Mouse (Mus musculus) hindbrain, embryonic 11.5 days (tissue): ENCODE data around the gene Stx16. TPM values are rescaled to one million over a fixed set of nuclear protein-coding genes. Genes with fewer than 3 reads are reported as not detected.

Experiments used
- ATAC-seq: fragments of 200-750 bp; cut with Nextera tagmentation; 2 replicates; pipeline ENCODE4 v1.8.0; 2017; ENCODE audit warnings: mild to moderate bottlenecking, moderate TSS enrichment, moderate library complexity; ENCODE audit not compliant: low FRiP score
- DNase-seq: peaks from one replicate; pipeline ENCODE4 v3.0.0-alpha.2; 2015; ENCODE audit warnings: low spot score
- H3K27ac ChIP-seq: fragments of 300-500 bp; sonication (generic); 2 replicates; pipeline ENCODE4 v1.5.1; 2014; ENCODE audit warnings: mild to moderate bottlenecking, low read depth, low read length
- H3K27me3 ChIP-seq: fragments of 300-500 bp; sonication (generic); 2 replicates; pipeline ENCODE4 v1.6.1; 2014; ENCODE audit warnings: mild to moderate bottlenecking, low read length, moderate library complexity, mixed read lengths; ENCODE audit not compliant: control insufficient read depth, insufficient read depth
- H3K36me3 ChIP-seq: fragments of 300-500 bp; sonication (generic); 2 replicates; pipeline ENCODE4 v1.6.1; 2014; ENCODE audit warnings: mild to moderate bottlenecking, low read length, moderate library complexity, mixed read lengths; ENCODE audit not compliant: control insufficient read depth, insufficient read depth
- H3K4me1 ChIP-seq: fragments of 300-500 bp; sonication (generic); replicated peaks from 2 replicates; pipeline ENCODE4 v1.6.1; 2014; ENCODE audit warnings: low read length, mixed read lengths; ENCODE audit not compliant: control insufficient read depth, insufficient read depth
- H3K4me2 ChIP-seq: fragments of 300-500 bp; sonication (generic); replicated peaks from 2 replicates; pipeline ENCODE4 v1.6.1; 2014; ENCODE audit warnings: mild to moderate bottlenecking, low read depth, low read length
- H3K4me3 ChIP-seq: fragments of 300-500 bp; sonication (generic); 2 replicates; pipeline ENCODE4 v1.5.1; 2014; ENCODE audit warnings: low read depth, low read length
- H3K9ac ChIP-seq: fragments of 300-500 bp; sonication (generic); 2 replicates; pipeline ENCODE4 v1.6.1; 2014; ENCODE audit warnings: low read depth, low read length
- H3K9me3 ChIP-seq: fragments of 300-500 bp; sonication (generic); 2 replicates; pipeline ENCODE4 v1.6.1; 2016; ENCODE audit warnings: low read length; ENCODE audit not compliant: control insufficient read depth
- WGBS: fragments of 180-500 bp; shearing (Covaris S2); extraction: QIAGEN DNeasy Blood & Tissue Kit; methylation state at CpG from one replicate; pipeline ENCODE4 v1.1.7; 2014; 5-methylcytosine and 5-hydroxymethylcytosine counted together
- polyA plus RNA-seq: library from polyadenylated mRNA; unstranded; fragments of >200 nt; fragmentation: Nextera tagmentation; extraction: Ambion mirVana; gene quantifications from 2 replicates; pipeline ENCODE4 v1.2.1, GENCODE M21; 2014

Stx16 gene
- polyA plus RNA-seq, 1 experiment from 2014 or later, result 9.8 TPM

GRCm38 (mm10) chr2:174114148-174114864, 38.2 kb downstream of the Stx16 start:
- no peaks in the 10 kb centered on the region for H3K36me3 ChIP-seq
- no peaks in the 10 kb centered on the region for H3K9me3 ChIP-seq
- H3K4me1 ChIP-seq, result peaks cover 6% of the 10 kb centered on the region; the same call in 1 of the 2 replicates
- no peak overlapping the region for H3K4me3 ChIP-seq
- no peak overlapping the region for H3K27ac ChIP-seq
- ATAC-seq (no peak), DNase-seq (no peak)
- WGBS, result 96% methylated on average over 12 of the region's 12 CpGs
- no peak overlapping the region for H3K9ac ChIP-seq
- no peak overlapping the region for H3K4me2 ChIP-seq
- no peaks in the 10 kb centered on the region for H3K27me3 ChIP-seq

DNA sequence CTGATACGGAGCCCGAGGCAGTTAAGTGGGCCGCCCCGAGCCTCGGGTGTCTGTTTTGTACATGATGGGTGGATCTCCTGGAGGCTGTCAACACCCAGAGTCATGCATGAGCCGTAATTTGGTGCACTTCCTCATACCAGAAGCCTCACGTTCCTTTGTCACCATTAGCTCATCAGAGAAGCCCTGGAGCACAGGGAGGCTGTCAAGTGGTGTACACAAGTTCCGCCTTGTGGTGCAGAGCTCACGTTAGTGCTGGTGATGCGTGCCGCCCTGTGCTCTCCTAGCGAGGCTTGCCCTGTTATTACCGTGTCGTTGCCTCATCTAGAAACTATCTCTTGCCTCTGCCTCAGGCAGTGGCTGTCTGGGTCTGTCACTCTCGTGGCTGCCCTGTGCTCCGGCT, 40.8 kb downstream of the Stx16 start:
- ATAC-seq, result peak; percentile 62; the same call in 1 of the 2 replicates
- Histone ChIP-seq H3K27me3 (no peaks in the 10 kb centered on the region), H3K4me3 (no peak overlapping the region), H3K9ac (0 out of 2 replicates have a peak overlapping the region, but pooled peaks have one; percentile 11), H3K36me3 (no peaks in the 10 kb centered on the region), H3K9me3 (no peaks in the 10 kb centered on the region), H3K27ac (0 out of 2 replicates have a peak overlapping the region, but pooled peaks have one; percentile 30), H3K4me1 (0 out of 2 replicates have a peak, but pooled peaks cover 2% of the 10 kb centered on the region), H3K4me2 (no peak overlapping the region)
- WGBS, result 56% methylated on average over 16 of the region's 16 CpGs
- DNase-seq, result no peak

- no peaks in the 10 kb centered on the region for H3K27me3 ChIP-seq
- DNase-seq (peak; percentile 53), ATAC-seq (peak; percentile 67)
- no peaks in the 10 kb centered on the region for H3K36me3 ChIP-seq
- H3K27ac ChIP-seq, result no peak overlapping the region
- no peak overlapping the region for H3K4me2 ChIP-seq
- H3K9ac ChIP-seq, result no peak overlapping the region
- H3K4me3 ChIP-seq, result no peak overlapping the region
- H3K4me1 ChIP-seq, result 0 out of 2 replicates have a peak, but pooled peaks cover 2% of the 10 kb centered on the region
- WGBS, result 39% methylated on average over 11 of the region's 11 CpGs
- H3K9me3 ChIP-seq, result no peaks in the 10 kb centered on the region
Measured at GRCm38 (mm10) chr2:174118141-174118540, 42.0 kb downstream of the Stx16 start.

DNA sequence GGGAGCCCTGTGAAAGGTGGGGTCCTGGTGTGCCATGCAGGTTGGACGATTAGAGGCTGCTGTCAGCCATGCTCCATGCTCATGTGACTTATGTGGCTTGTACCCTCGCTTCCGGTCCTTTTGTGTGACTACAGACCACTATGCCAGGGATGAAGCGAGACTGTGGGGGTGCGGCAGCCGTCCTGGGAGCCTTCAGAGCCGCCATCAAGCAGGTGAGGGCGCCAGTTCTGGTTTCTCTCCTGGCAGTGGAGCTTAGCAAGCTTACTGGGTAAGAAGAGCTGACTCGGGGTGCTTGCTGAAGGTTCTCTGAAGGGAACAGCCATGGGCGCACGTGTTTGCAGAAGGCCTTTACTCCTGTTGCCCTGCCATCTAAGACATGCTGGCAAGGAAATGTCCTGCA, 43.2 kb downstream of the Stx16 start:
- no peak overlapping the region for H3K27ac ChIP-seq
- DNase-seq (no peak), ATAC-seq (no peak)
- H3K4me2 ChIP-seq, result no peak overlapping the region
- H3K36me3 ChIP-seq, result no peaks in the 10 kb centered on the region
- H3K9ac ChIP-seq, result no peak overlapping the region
- H3K27me3 ChIP-seq, result no peaks in the 10 kb centered on the region
- 0 out of 2 replicates have a peak, but pooled peaks cover 2% of the 10 kb centered on the region for H3K4me1 ChIP-seq
- H3K9me3 ChIP-seq, result no peaks in the 10 kb centered on the region
- no peak overlapping the region for H3K4me3 ChIP-seq
- 90% methylated on average over 11 of the region's 11 CpGs for WGBS

DNA sequence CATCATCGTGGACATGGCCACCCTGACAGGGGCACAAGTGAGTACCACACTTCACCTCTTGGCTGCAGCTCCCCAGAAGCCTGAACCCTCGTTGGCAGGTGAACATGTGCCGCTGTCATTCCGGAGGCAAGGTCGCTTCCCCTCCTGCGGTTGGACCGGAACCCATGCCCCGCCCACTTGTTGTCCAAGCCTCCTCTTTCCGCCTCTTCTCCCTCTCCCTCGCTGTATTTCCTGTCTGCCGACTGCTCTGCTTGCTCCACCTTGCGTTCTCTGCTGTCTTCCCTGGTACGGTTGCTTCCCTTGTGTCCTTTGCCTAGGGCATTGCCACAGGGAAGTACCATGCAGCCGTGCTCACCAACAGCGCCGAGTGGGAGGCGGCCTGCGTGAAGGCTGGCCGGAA, 44.5 kb downstream of the Stx16 start:
- Histone ChIP-seq H3K36me3 (peaks cover 4% of the 10 kb centered on the region; the same call in 1 of the 2 replicates), H3K9me3 (no peaks in the 10 kb centered on the region), H3K27ac (no peak overlapping the region), H3K4me1 (0 out of 2 replicates have a peak, but pooled peaks cover 2% of the 10 kb centered on the region), H3K4me2 (no peak overlapping the region), H3K4me3 (no peak overlapping the region), H3K9ac (no peak overlapping the region), H3K27me3 (no peaks in the 10 kb centered on the region)
- ATAC-seq, result no peak
- 94% methylated on average over 19 of the region's 19 CpGs for WGBS
- no peak for DNase-seq

DNA sequence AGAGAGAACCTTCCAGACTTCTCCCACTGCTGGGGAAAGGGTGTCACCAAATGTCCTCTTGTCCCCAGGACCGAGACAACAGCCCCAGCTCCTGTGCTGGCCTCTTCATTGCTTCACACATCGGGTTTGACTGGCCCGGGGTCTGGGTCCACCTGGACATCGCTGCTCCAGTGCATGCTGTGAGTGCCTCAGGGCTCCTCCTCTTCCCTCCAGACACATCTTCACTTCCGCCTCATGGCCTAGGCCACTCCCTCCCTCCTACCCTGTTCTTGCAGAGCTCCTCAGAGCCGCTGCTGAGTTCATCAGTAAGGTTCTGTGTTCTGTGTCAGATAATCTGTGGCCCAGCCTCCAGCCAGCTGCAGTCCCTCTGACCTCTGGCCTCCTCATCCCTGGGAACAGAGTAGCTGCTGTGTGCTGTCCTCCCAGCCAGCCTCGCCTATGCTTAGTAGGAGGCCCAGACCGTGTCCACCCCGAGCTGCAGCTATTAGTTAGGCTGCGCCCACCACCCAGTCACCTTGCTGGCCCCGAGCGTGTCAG, 45.4 kb downstream of the Stx16 start:
- no peak for DNase-seq
- Histone ChIP-seq H3K27ac (no peak overlapping the region), H3K4me3 (no peak overlapping the region), H3K4me2 (no peak overlapping the region), H3K27me3 (no peaks in the 10 kb centered on the region), H3K9me3 (no peaks in the 10 kb centered on the region), H3K9ac (no peak overlapping the region), H3K4me1 (0 out of 2 replicates have a peak, but pooled peaks cover 2% of the 10 kb centered on the region), H3K36me3 (peaks cover 4% of the 10 kb centered on the region; the same call in 1 of the 2 replicates)
- ATAC-seq, result no peak
- 83% methylated on average over 12 of the region's 12 CpGs for WGBS

GRCm38 (mm10) chr2:174122331-174122730, 46.2 kb downstream of the Stx16 start:
- ATAC-seq, result no peak
- Histone ChIP-seq H3K9ac (no peak overlapping the region), H3K27ac (no peak overlapping the region), H3K9me3 (no peaks in the 10 kb centered on the region), H3K4me2 (no peak overlapping the region), H3K4me1 (0 out of 2 replicates have a peak, but pooled peaks cover 6% of the 10 kb centered on the region), H3K4me3 (no peak overlapping the region), H3K36me3 (peaks cover 4% of the 10 kb centered on the region; the same call in 1 of the 2 replicates), H3K27me3 (no peaks in the 10 kb centered on the region)
- no peak for DNase-seq
- 95% methylated on average over 2 of the region's 2 CpGs for WGBS

DNA sequence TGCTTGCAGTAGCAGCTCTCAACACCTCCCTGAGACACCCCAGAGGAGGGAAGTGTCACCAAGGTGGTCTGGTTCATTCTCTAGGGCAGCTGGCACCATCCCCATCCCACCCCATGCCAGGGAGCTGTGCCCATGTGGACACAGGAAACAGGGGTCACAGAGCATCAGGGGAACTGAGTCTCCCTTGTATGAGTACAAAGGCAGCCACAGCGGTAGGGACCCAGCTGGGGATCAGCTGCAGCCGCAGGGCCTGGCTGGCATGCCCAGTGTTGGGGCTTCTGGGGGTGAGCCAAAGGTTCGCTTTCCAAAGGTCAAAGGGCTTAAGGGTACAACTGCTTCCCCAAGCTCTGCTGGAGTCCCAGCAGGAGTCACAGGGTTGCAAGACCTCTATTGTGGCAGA, 47.6 kb downstream of the Stx16 start:
- WGBS, result 53% methylated on average over 3 of the region's 3 CpGs
- H3K4me1 ChIP-seq, result 0 out of 2 replicates have a peak, but pooled peaks cover 4% of the 10 kb centered on the region
- H3K27me3 ChIP-seq, result no peaks in the 10 kb centered on the region
- ATAC-seq (no peak), DNase-seq (no peak)
- H3K27ac ChIP-seq, result no peak overlapping the region
- H3K36me3 ChIP-seq, result peaks cover 4% of the 10 kb centered on the region; the same call in 1 of the 2 replicates
- H3K9me3 ChIP-seq, result no peaks in the 10 kb centered on the region
- H3K4me3 ChIP-seq, result no peak overlapping the region
- H3K9ac ChIP-seq, result no peak overlapping the region
- H3K4me2 ChIP-seq, result no peak overlapping the region
